Mouse (Mus musculus): ENCODE measurements around the gene Skida1.

DNA sequence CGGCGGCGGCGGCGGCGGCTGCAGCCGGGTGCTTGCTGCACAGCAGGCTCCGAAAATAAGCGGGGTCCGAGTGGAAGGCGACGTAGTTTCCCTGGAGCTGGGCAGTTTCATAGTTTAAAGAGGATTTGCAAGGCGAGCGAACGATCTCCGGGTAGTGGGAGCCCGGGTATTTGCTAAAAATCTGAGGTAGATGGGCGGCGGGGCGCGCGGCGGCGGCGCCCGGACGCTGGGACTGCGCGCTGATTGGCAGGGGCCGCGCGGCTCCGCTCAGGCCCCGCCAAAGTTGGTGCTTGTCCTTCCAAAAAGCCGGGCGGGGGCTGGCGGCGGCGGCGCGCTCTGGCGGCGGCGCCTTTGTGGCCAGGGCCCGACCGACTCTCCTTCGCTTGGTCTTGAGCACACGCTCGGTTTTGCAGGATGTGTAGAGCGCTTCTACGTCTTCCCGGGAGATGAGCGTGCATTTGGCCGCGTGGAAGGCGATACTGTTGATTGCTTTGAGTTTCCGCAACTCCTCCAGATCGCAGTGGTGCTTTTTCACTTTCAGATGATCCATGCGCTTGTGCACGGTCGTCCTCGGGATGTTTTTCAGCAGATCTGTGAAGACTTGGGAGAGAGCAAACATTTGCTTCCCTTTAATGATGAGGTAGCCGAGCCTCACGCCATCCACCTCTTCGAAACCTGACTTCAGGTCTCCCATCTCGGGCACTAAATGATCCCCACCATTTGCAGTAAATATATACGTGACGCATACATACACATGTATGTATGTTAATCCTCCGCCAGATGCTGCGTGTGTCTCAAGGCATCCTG lies 1.0 kb downstream of the Skida1 start:
- TF ChIP-seq CTCF (IDR thresholded peaks at IDR 0.05; ENCODE audit: borderline replicate concordance, extremely low read depth, insufficient read depth, insufficient read length), result no peak
- no peak; the same call in 1 of the 2 replicates for TF ChIP-seq POLR2A (IDR thresholded peaks at IDR 0.05; ENCODE audit: borderline replicate concordance, extremely low read depth, insufficient read depth, insufficient read length, poor library complexity, severe bottlenecking)
